Mouse (Mus musculus) testis, adult 2 months (tissue): ENCODE data around the gene Tk1. TPM values are rescaled to one million over a fixed set of nuclear protein-coding genes. Genes with fewer than 3 reads are reported as not detected.

Experiments used
- H3K27ac ChIP-seq: fragments of 200-500 bp; 2 replicates; pipeline ENCODE4 v1.5.1; 2012; ENCODE audit warnings: low read depth, low read length; ENCODE audit not compliant: control insufficient read depth, insufficient read depth
- H3K27me3 ChIP-seq: fragments of 200-500 bp; 2 replicates; pipeline ENCODE4 v1.6.1; 2012; ENCODE audit warnings: mild to moderate bottlenecking, low read length, moderate library complexity; ENCODE audit not compliant: control insufficient read depth, insufficient read depth
- H3K36me3 ChIP-seq: fragments of 200-500 bp; 2 replicates; pipeline ENCODE4 v1.6.1; 2012; ENCODE audit warnings: mild to moderate bottlenecking, low read length; ENCODE audit not compliant: control insufficient read depth, insufficient read depth
- H3K4me1 ChIP-seq: fragments of 200-500 bp; 2 replicates; pipeline ENCODE4 v1.6.1; 2012; ENCODE audit warnings: low read length; ENCODE audit not compliant: control insufficient read depth, insufficient read depth
- H3K4me3 ChIP-seq: fragments of 200-500 bp; 2 replicates; pipeline ENCODE4 v1.5.1; 2012; ENCODE audit warnings: low read depth, mild to moderate bottlenecking, low read length, moderate library complexity, mixed read lengths; ENCODE audit not compliant: control insufficient read depth
- CTCF ChIP-seq: fragments of 200-500 bp; IDR thresholded peaks from 2 replicates; pipeline ENCODE4 v1.5.1; 2012; ENCODE audit warnings: low read depth, mild to moderate bottlenecking, inconsistent platforms, low read length, moderate library complexity; ENCODE audit not compliant: control insufficient read depth, insufficient read depth, insufficient replicate concordance
- POLR2A ChIP-seq: fragments of 200-500 bp; IDR thresholded peaks from 2 replicates; pipeline ENCODE4 v1.6.1; 2012; ENCODE audit warnings: low read depth, mild to moderate bottlenecking, inconsistent platforms, low read length, moderate library complexity; ENCODE audit not compliant: control insufficient read depth
- polyA plus RNA-seq: library from polyadenylated mRNA; depleted of rRNA; stranded (reverse); fragments of >200 nt; gene quantifications from 2 replicates; pipeline ENCODE4 v1.2.3, GENCODE M21; 2012

Tk1 gene
- polyA plus RNA-seq, 1 experiment, result 5.8 TPM

GRCm38 (mm10) chr11:117855975-117856374 lies 30.1 kb upstream of the Tk1 start:
- no peak overlapping the region for H3K4me3 ChIP-seq
- H3K27me3 ChIP-seq, result no peaks in the 10 kb centered on the region
- peaks cover 6% of the 10 kb centered on the region for H3K36me3 ChIP-seq
- no peak for TF ChIP-seq CTCF
- TF ChIP-seq POLR2A, result no peak
- no peak overlapping the region for H3K27ac ChIP-seq
- H3K4me1 ChIP-seq, result no peaks in the 10 kb centered on the region

- no peak for TF ChIP-seq POLR2A
- no peak for TF ChIP-seq CTCF
- Histone ChIP-seq H3K36me3 (peaks cover 6% of the 10 kb centered on the region), H3K4me3 (no peak overlapping the region), H3K27ac (no peak overlapping the region), H3K4me1 (no peaks in the 10 kb centered on the region; the same call in 1 of the 2 replicates), H3K27me3 (no peaks in the 10 kb centered on the region)
Measured at GRCm38 (mm10) chr11:117855360-117855759, 29.5 kb upstream of the Tk1 start.

GRCm38 (mm10) chr11:117854241-117854640 lies 28.3 kb upstream of the Tk1 start:
- Histone ChIP-seq H3K4me1 (peaks cover 3% of the 10 kb centered on the region; the same call in 1 of the 2 replicates), H3K4me3 (no peak overlapping the region), H3K27me3 (no peaks in the 10 kb centered on the region), H3K27ac (no peak overlapping the region), H3K36me3 (peaks cover 6% of the 10 kb centered on the region)
- TF ChIP-seq POLR2A (no peak), CTCF (no peak)

GRCm38 (mm10) chr11:117852875-117853274 lies 27.0 kb upstream of the Tk1 start:
- peaks cover 12% of the 10 kb centered on the region for H3K4me1 ChIP-seq
- TF ChIP-seq CTCF (no peak), POLR2A (no peak)
- H3K27ac ChIP-seq, result no peak overlapping the region
- no peaks in the 10 kb centered on the region for H3K27me3 ChIP-seq
- no peak overlapping the region for H3K4me3 ChIP-seq
- H3K36me3 ChIP-seq, result peaks cover 6% of the 10 kb centered on the region

GRCm38 (mm10) chr11:117848985-117849671 lies 23.2 kb upstream of the Tk1 start, which contains the start of gene Birc5:
Gene Birc5, plus strand, starts transcription at chr11:117849251.
- TF ChIP-seq CTCF, result no peak
- TF ChIP-seq POLR2A, result peak; percentile 92
- Histone ChIP-seq H3K27me3 (no peaks in the 10 kb centered on the region), H3K36me3 (peaks cover 5% of the 10 kb centered on the region)

GRCm38 (mm10) chr11:117848271-117848984 lies 22.5 kb upstream of the Tk1 start:
- Histone ChIP-seq H3K4me1 (peaks cover 14% of the 10 kb centered on the region), H3K27ac (peak overlapping the region; percentile 88), H3K36me3 (peaks cover 2% of the 10 kb centered on the region), H3K27me3 (no peaks in the 10 kb centered on the region), H3K4me3 (peak overlapping the region; percentile 99)
- TF ChIP-seq CTCF (no peak), POLR2A (no peak)

More at GRCm38 (mm10) chr11:117848985-117849671, 23.2 kb upstream of the Tk1 start, which contains the start of gene Birc5:
- H3K4me3 ChIP-seq, result peak within 1 kb of the TSS; percentile 99
- H3K27ac ChIP-seq, result peak within 1 kb of the TSS; percentile 92
- H3K4me1 ChIP-seq, result peaks cover 14% of the 10 kb centered on the region

- H3K4me1 ChIP-seq, result peaks cover 14% of the 10 kb centered on the region
- peak overlapping the region; percentile 88 for H3K27ac ChIP-seq
- no peaks in the 10 kb centered on the region for H3K27me3 ChIP-seq
- TF ChIP-seq POLR2A (no peak), CTCF (no peak)
- H3K4me3 ChIP-seq, result no peak overlapping the region
- H3K36me3 ChIP-seq, result no peaks in the 10 kb centered on the region; the same call in none of the 2 replicates
Measured at GRCm38 (mm10) chr11:117847593-117848215, 21.8 kb upstream of the Tk1 start.
